Mouse (Mus musculus) liver, postnatal 0 days (tissue): Measurements from ENCODE around the gene Olfr576. TPM values are rescaled to one million over a fixed set of nuclear protein-coding genes. Genes with fewer than 3 reads are reported as not detected.

Experiments
- ATAC-seq: fragments of 200-750 bp; cut with Nextera tagmentation; 2 replicates; pipeline ENCODE4 v1.8.0; 2017; ENCODE audit warnings: mild to moderate bottlenecking, moderate library complexity
- DNase-seq: peaks from one replicate; pipeline ENCODE4 v3.0.0-alpha.2; 2016
- H3K27ac ChIP-seq: fragments of 300-500 bp; sonication (generic); 2 replicates; pipeline ENCODE4 v1.5.1; 2014; ENCODE audit warnings: antibody characterized with exemption, moderate library complexity, mild to moderate bottlenecking, low read depth
- H3K27me3 ChIP-seq: fragments of 300-500 bp; sonication (generic); 2 replicates; pipeline ENCODE4 v1.6.1; 2014; ENCODE audit warnings: low read length, control low read depth, mixed read lengths; ENCODE audit not compliant: insufficient read depth
- H3K36me3 ChIP-seq: fragments of 300-500 bp; sonication (generic); replicated peaks from 2 replicates; pipeline ENCODE4 v1.6.1; 2014; ENCODE audit warnings: mild to moderate bottlenecking, control low read depth, low read length, moderate library complexity, mixed read lengths; ENCODE audit not compliant: insufficient read depth
- H3K4me1 ChIP-seq: fragments of 300-500 bp; sonication (generic); 2 replicates; pipeline ENCODE4 v1.6.1; 2014; ENCODE audit warnings: antibody characterized with exemption, mild to moderate bottlenecking, control low read depth; ENCODE audit not compliant: insufficient read depth
- H3K4me2 ChIP-seq: fragments of 300-500 bp; sonication (generic); 2 replicates; pipeline ENCODE4 v1.6.1; 2014; ENCODE audit warnings: low read depth, mild to moderate bottlenecking, low read length, moderate library complexity, mixed read lengths
- H3K4me3 ChIP-seq: fragments of 300-500 bp; sonication (generic); 2 replicates; pipeline ENCODE4 v1.5.1; 2014; ENCODE audit warnings: low read depth, low read length
- H3K9ac ChIP-seq: fragments of 300-500 bp; sonication (generic); replicated peaks from 2 replicates; pipeline ENCODE4 v1.6.1; 2014; ENCODE audit warnings: mild to moderate bottlenecking, moderate library complexity
- H3K9me3 ChIP-seq: fragments of 300-500 bp; sonication (generic); 2 replicates; pipeline ENCODE4 v1.6.1; 2016; ENCODE audit warnings: mild to moderate bottlenecking, control low read depth, low read length, mixed read lengths
- CTCF ChIP-seq: sonication (generic); IDR thresholded peaks from 2 replicates; pipeline ENCODE4 v1.5.1; 2016; ENCODE audit warnings: antibody characterized with exemption, low read depth
- EP300 ChIP-seq: IDR thresholded peaks from 2 replicates; pipeline ENCODE4 v1.6.1; 2016; ENCODE audit warnings: antibody characterized with exemption, low read depth, mild to moderate bottlenecking
- WGBS: fragments of 180-500 bp; shearing (Covaris S2); extraction: QIAGEN DNeasy Blood & Tissue Kit; methylation state at CpG from one replicate; pipeline ENCODE4 v1.1.7; 2014; ENCODE audit not compliant: insufficient replicate concordance; 5-methylcytosine and 5-hydroxymethylcytosine counted together
- polyA plus RNA-seq: library from polyadenylated mRNA; unstranded; fragments of >200 nt; fragmentation: Nextera tagmentation; extraction: Ambion mirVana; gene quantifications from 2 replicates; pipeline ENCODE4 v1.2.1, GENCODE M21; 2015

The Olfr576 gene
- polyA plus RNA-seq, 1 experiment from 2014 or later = not detected

DNA sequence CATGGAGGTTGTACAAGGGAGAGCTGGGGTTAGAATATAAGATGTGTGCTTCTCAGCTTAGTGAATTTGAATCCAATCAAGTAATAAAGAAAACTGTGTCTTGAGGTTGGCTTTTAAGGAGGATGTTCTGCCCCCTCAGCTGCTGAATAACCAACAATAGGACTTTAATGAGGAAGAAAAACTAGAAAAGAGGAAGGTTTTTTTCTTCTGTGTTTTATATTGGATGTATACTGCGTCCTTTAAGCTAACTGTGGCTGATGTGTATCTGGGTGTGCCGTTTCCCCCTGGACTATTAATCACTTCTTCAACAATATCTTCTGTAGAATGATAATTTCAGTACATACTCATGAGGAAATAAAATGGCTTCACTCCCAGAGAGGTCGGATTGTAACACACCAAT is 35.4 kb upstream of the Olfr576 start:
- DNase-seq (no peak), ATAC-seq (no peak)
- H3K9ac ChIP-seq = no peak overlapping the region
- H3K27me3 ChIP-seq = no peaks in the 10 kb centered on the region
- H3K27ac ChIP-seq = no peak overlapping the region
- no peaks in the 10 kb centered on the region for H3K36me3 ChIP-seq
- no peak overlapping the region for H3K4me2 ChIP-seq
- 48% methylated on average over 3 of the region's 3 CpGs for WGBS
- no peaks in the 10 kb centered on the region for H3K9me3 ChIP-seq
- H3K4me1 ChIP-seq = no peaks in the 10 kb centered on the region
- H3K4me3 ChIP-seq = no peak overlapping the region
- TF ChIP-seq EP300 (no peak), CTCF (no peak)

DNA sequence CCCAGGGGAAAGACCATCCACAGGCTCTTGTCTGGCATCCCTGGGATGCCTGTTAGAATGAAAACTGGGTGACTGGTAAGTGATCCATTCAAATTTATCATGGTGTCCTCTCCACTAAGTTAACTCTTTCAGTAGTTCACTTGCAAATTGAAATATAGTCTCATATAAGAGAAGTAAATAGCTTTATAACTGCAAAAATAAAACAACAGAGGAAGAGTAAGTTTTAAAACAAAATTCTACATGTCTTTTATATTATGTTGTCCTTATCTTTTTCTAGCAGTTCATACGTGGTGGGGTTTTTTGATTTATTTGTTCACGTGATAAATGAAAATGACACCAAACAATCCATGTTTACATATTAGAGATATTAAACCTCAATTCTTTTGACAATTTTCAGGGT is 20.0 kb upstream of the Olfr576 start, which contains the start of gene Olfr573-ps1:
Gene Olfr573-ps1 (minus strand): TSS at position 101 of the 400 bp plus-strand sequence.
- TF ChIP-seq EP300 (no peak), CTCF (no peak)
- 69% methylated on average over 2 of the region's 2 CpGs for WGBS
- no peaks in the 10 kb centered on the region for H3K27me3 ChIP-seq
- H3K27ac ChIP-seq = no peak within 1 kb of the TSS
- DNase-seq (no peak), ATAC-seq (no peak)
- no peaks in the 10 kb centered on the region for H3K36me3 ChIP-seq
- H3K9ac ChIP-seq = no peak within 1 kb of the TSS
- H3K4me3 ChIP-seq = no peak within 1 kb of the TSS
- no peak within 1 kb of the TSS for H3K4me2 ChIP-seq
- no peaks in the 10 kb centered on the region for H3K9me3 ChIP-seq
- no peaks in the 10 kb centered on the region for H3K4me1 ChIP-seq

DNA sequence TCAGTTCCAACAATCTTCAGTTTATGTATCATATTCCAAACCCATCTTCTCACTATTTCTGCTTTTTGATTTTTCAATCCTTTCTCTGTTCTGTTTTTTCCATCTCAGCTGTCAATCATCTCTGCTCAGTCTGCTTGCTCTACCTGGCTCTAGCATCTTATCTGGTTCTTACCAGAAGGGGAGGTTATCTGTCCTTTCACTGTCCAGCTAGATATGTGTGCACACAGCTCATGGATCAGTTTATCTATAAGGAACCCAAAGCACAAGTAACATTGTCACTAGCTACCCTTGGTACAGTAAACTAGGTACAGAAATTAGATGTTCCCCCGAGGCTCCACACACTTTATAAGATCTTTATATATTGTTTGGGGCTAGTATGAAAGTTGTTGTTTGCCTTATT is 19.0 kb upstream of the Olfr576 start:
- WGBS = 53% methylated on average over 1 of the region's 1 CpGs
- no peaks in the 10 kb centered on the region for H3K27me3 ChIP-seq
- no peak for TF ChIP-seq EP300
- no peak for TF ChIP-seq CTCF
- no peak overlapping the region for H3K9ac ChIP-seq
- ATAC-seq (no peak), DNase-seq (no peak)
- H3K4me3 ChIP-seq = no peak overlapping the region
- H3K4me1 ChIP-seq = no peaks in the 10 kb centered on the region
- H3K27ac ChIP-seq = no peak overlapping the region
- H3K9me3 ChIP-seq = no peaks in the 10 kb centered on the region
- H3K4me2 ChIP-seq = no peak overlapping the region
- H3K36me3 ChIP-seq = no peaks in the 10 kb centered on the region

GRCm38 (mm10) chr7:102948167-102948566 is 14.3 kb upstream of the Olfr576 start, which contains the start of gene Olfr574:
Gene Olfr574 (plus strand): TSS chr7:102948467.
- H3K27ac ChIP-seq = no peak within 1 kb of the TSS
- no peak within 1 kb of the TSS for H3K4me3 ChIP-seq
- DNase-seq (no peak), ATAC-seq (no peak)
- no peak within 1 kb of the TSS for H3K9ac ChIP-seq
- H3K4me2 ChIP-seq = no peak within 1 kb of the TSS
- no peaks in the 10 kb centered on the region for H3K9me3 ChIP-seq
- 84% methylated on average over 1 of the region's 1 CpGs for WGBS
- no peaks in the 10 kb centered on the region for H3K36me3 ChIP-seq
- H3K4me1 ChIP-seq = no peaks in the 10 kb centered on the region
- H3K27me3 ChIP-seq = no peaks in the 10 kb centered on the region
- TF ChIP-seq CTCF (no peak), EP300 (no peak)

DNA sequence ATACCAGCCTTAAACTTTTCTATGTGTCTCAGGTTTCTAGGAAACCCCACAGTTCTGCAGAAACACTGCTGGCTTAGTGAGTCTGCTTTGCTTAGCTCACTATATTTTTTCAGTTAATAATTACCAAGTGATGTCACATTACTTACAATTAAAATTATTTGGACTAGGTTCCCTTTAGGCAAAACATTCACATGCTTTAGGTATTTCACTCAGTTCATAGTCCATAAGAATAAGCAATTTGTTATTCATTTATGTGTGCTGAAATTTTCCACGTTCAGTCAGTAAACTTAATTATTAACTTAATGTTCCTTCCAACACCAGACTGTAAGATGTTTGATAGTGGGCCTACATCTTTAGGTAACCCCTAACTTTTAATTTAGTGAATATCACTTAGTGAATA is 11.7 kb upstream of the Olfr576 start:
- no peaks in the 10 kb centered on the region for H3K4me1 ChIP-seq
- no peak overlapping the region for H3K27ac ChIP-seq
- TF ChIP-seq EP300 (no peak), CTCF (no peak)
- 44% methylated on average over 1 of the region's 1 CpGs for WGBS
- H3K4me2 ChIP-seq = no peak overlapping the region
- H3K4me3 ChIP-seq = no peak overlapping the region
- H3K36me3 ChIP-seq = no peaks in the 10 kb centered on the region
- H3K9me3 ChIP-seq = no peaks in the 10 kb centered on the region
- ATAC-seq = no peak
- no peak for DNase-seq
- H3K9ac ChIP-seq = no peak overlapping the region
- no peaks in the 10 kb centered on the region for H3K27me3 ChIP-seq

DNA sequence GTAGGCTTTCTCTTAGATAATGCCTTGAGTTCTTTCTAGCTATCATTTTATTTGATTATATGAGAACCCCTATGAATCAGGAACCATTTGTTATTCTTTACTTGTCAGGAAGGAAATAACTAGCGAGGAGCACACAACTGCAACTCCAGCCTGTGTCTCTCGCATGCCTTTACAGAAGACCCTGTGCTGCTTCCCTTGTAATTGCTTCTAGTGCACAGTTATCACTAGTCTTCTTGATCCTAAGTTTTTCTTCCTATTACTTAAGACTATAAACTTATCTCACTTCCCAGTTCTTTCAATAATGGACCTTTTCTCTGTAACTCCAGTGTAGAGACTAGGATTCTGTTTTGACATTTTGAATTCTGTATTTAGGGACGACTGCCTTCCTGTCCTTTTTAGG is 4.3 kb upstream of the Olfr576 start:
- Histone ChIP-seq H3K27me3 (no peaks in the 10 kb centered on the region), H3K4me2 (no peak overlapping the region), H3K36me3 (no peaks in the 10 kb centered on the region), H3K4me1 (no peaks in the 10 kb centered on the region), H3K9me3 (no peaks in the 10 kb centered on the region), H3K4me3 (no peak overlapping the region), H3K27ac (no peak overlapping the region), H3K9ac (no peak overlapping the region)
- no peak for ATAC-seq
- 58% methylated on average over 3 of the region's 3 CpGs for WGBS
- no peak for DNase-seq
- TF ChIP-seq CTCF = no peak
- no peak for TF ChIP-seq EP300

DNA sequence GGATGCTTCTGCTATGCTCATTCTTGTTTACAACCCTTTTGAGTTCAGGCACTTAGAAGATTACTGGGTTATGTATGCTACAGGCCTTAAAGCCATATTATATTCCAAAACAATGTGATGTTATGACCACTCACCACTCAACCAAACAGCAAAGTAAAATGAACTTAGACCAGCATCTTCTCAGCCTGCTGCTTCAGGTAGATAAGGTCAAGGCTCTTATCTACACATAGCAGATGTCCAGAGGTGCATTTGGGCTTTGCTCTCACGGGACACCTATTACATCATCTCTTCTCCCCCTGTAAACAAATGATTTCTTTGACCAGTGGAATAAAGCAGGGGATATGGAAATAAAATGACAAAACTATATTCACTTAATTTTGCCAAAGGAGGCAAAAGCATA is 3.9 kb upstream of the Olfr576 start, which contains the start of gene Olfr575:
Gene Olfr575 (minus strand): TSS at position 183 of the 400 bp plus-strand sequence.
- Histone ChIP-seq H3K9me3 (no peaks in the 10 kb centered on the region), H3K27ac (no peak within 1 kb of the TSS), H3K4me1 (no peaks in the 10 kb centered on the region), H3K36me3 (no peaks in the 10 kb centered on the region), H3K4me2 (no peak within 1 kb of the TSS), H3K9ac (no peak within 1 kb of the TSS), H3K4me3 (no peak within 1 kb of the TSS), H3K27me3 (no peaks in the 10 kb centered on the region)
- 17% methylated on average over 1 of the region's 1 CpGs for WGBS
- DNase-seq (no peak), ATAC-seq (peak; percentile 81)
- TF ChIP-seq CTCF (no peak), EP300 (peak; percentile 87)
